Mouse (Mus musculus) myocyte (in vitro differentiated cells): ENCODE measurements around the gene Il22ra1.

Source experiments
- CEBPB ChIP-seq: IDR thresholded peaks from 2 replicates; pipeline ENCODE4 v1.6.1; 2011; ENCODE audit warnings: mild to moderate bottlenecking, moderate library complexity; ENCODE audit not compliant: poor library complexity, insufficient read depth, severe bottlenecking
- MAX ChIP-seq: IDR thresholded peaks from one replicate; pipeline ENCODE4 v1.6.1; 2011; ENCODE audit warnings: low read depth, mild to moderate bottlenecking, control low read depth
- POLR2A ChIP-seq: IDR thresholded peaks from one replicate; pipeline ENCODE4 v1.6.1; 2011; ENCODE audit warnings: low read depth, mild to moderate bottlenecking, control low read depth, moderate library complexity; ENCODE audit not compliant: insufficient read length
- POLR2AphosphoS2 ChIP-seq: IDR thresholded peaks from one replicate; pipeline ENCODE4 v1.6.1; 2011; ENCODE audit warnings: low read depth, control low read depth; ENCODE audit not compliant: insufficient read length
- REST ChIP-seq: IDR thresholded peaks from one replicate; pipeline ENCODE4 v1.6.1; 2011; ENCODE audit warnings: mild to moderate bottlenecking, control low read depth, moderate library complexity; ENCODE audit not compliant: insufficient read depth, insufficient read length
- TCF12 ChIP-seq: IDR thresholded peaks from one replicate; pipeline ENCODE4 v1.6.1; 2011; ENCODE audit warnings: mild to moderate bottlenecking, control low read depth; ENCODE audit not compliant: poor library complexity, insufficient read depth, severe bottlenecking
- USF1 ChIP-seq: IDR thresholded peaks from one replicate; pipeline ENCODE4 v1.6.1; 2011; ENCODE audit warnings: low read depth, mild to moderate bottlenecking, control low read depth, moderate library complexity

DNA sequence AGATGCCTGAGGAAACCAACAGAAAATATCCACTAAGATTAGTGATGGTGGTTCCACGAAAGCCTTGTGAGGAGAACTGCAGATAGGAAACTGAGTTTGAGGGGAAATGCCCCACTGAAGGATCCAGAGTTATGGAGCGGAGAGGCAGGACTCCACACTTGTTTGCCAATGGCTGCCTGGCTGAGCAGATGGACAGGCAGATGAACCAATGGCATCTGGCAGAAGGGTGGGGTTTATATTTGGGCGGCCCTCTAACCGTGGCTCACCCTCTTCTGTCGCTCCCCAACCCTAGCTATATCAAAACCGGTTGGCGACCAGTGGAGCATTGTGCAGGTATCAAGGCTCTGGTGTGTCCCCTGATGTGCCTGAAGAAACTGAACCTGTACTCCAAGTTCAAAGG lies 29.5 kb upstream of the Il22ra1 start:
- no peak for TF ChIP-seq USF1
- TF ChIP-seq CEBPB, result no peak
- TF ChIP-seq POLR2A, result no peak
- no peak for TF ChIP-seq TCF12
- no peak for TF ChIP-seq MAX
- TF ChIP-seq POLR2AphosphoS2, result no peak
- TF ChIP-seq REST, result no peak
